Mouse (Mus musculus) MEL (cell line): ENCODE data around the gene Tent4a.

Experiments
- CTCF ChIP-seq, 3 experiments: IDR thresholded peaks in 2 of 3; conservative IDR thresholded peaks in 1 of 3; 2 replicates each; pipeline ENCODE4 v1.5.1; 2011 to 2012; ENCODE audit warnings: low read length in 3 of 3, low read depth in 2 of 3, mild to moderate bottlenecking in 2 of 3, improper control_type of control experiment in 1 of 3, inconsistent platforms in 1 of 3, mixed read lengths in 1 of 3, moderate library complexity in 1 of 3; ENCODE audit not compliant: control insufficient read depth in 1 of 3, insufficient read depth in 1 of 3, poor library complexity in 1 of 3, severe bottlenecking in 1 of 3
- ELF1 ChIP-seq: IDR thresholded peaks from 2 replicates; pipeline ENCODE4 v1.6.1; 2014; ENCODE audit warnings: low read depth, mild to moderate bottlenecking, inconsistent platforms, low read length, improper control_type of control experiment, moderate library complexity
- MAFK ChIP-seq: IDR thresholded peaks from 2 replicates; pipeline ENCODE4 v1.6.1; 2011; ENCODE audit warnings: low read depth, mild to moderate bottlenecking, low read length, improper control_type of control experiment, borderline replicate concordance
- MEF2A ChIP-seq: IDR thresholded peaks from 2 replicates; pipeline ENCODE4 v1.6.1; 2014; ENCODE audit warnings: low read depth, mild to moderate bottlenecking, inconsistent platforms, low read length, improper control_type of control experiment; ENCODE audit not compliant: poor library complexity, insufficient replicate concordance, severe bottlenecking; ENCODE audit errors: extremely low read depth
- POLR2A ChIP-seq, 2 experiments: IDR thresholded peaks; 2 replicates each; pipeline ENCODE4 v1.6.1; 2011 to 2012; ENCODE audit warnings: low read length in 2 of 2, mild to moderate bottlenecking in 2 of 2, control low read depth in 1 of 2, improper control_type of control experiment in 1 of 2, low read depth in 1 of 2, moderate library complexity in 1 of 2; ENCODE audit not compliant: control insufficient read depth in 1 of 2, insufficient read depth in 1 of 2, poor library complexity in 1 of 2
- SMC3 ChIP-seq: IDR thresholded peaks from 2 replicates; pipeline ENCODE4 v1.6.1; 2011; ENCODE audit warnings: low read depth, low read length, improper control_type of control experiment
- TAL1 ChIP-seq: IDR thresholded peaks from 2 replicates; pipeline ENCODE4 v1.6.1; 2012; ENCODE audit warnings: mild to moderate bottlenecking, inconsistent platforms, low read length, moderate library complexity, mixed read lengths
- USF1 ChIP-seq: IDR thresholded peaks from 2 replicates; pipeline ENCODE4 v1.6.1; 2014; ENCODE audit warnings: low read depth, mild to moderate bottlenecking, inconsistent platforms, low read length, improper control_type of control experiment, moderate library complexity

- TF ChIP-seq CTCF (IDR thresholded peaks at IDR 0.05 in 2 of 3, conservative IDR thresholded peaks at IDR 0.05 in 1 of 3; ENCODE audit: control insufficient read depth in 1 of 3, insufficient read depth in 1 of 3, low read depth in 2 of 3, low read length in 3 of 3, poor library complexity in 1 of 3, severe bottlenecking in 1 of 3) (no peak), MAFK (no peak), SMC3 (no peak), TAL1 (no peak), USF1 (no peak), ELF1 (no peak), POLR2A (IDR thresholded peaks at IDR 0.05; ENCODE audit: control insufficient read depth in 1 of 2, insufficient read depth in 1 of 2, low read depth in 1 of 2, low read length in 2 of 2, poor library complexity in 1 of 2) (no peak), MEF2A (no peak)
Observed at GRCm38 (mm10) chr13:69458891-69459290, 75.5 kb downstream of the Tent4a start.
